Mouse (Mus musculus): ENCODE data around the gene Map7d3. TPM values are rescaled to one million over a fixed set of nuclear protein-coding genes. Genes with fewer than 3 reads are reported as not detected.

The Map7d3 gene
- total and polyA plus RNA-seq, 3 experiments: not detected

GRCm38 (mm10) chrX:56751536-56751935 lies 70.6 kb downstream of the Map7d3 start:
- Histone ChIP-seq H3K27ac (ENCODE audit: insufficient read depth, low read depth) (no peak overlapping the region), H3K4me2 (ENCODE audit: insufficient read depth, low read depth, poor library complexity, severe bottlenecking) (no peak overlapping the region), H3K79me2 (replicated peaks; ENCODE audit: control insufficient read depth, extremely low read depth, insufficient read depth, poor library complexity, severe bottlenecking) (no peaks in the 10 kb centered on the region), H3K36me3 (replicated peaks in 1 of 2; ENCODE audit: control insufficient read depth in 1 of 2, insufficient read depth in 1 of 2, low read length in 1 of 2) (no peaks in the 10 kb centered on the region), H3K4me1 (ENCODE audit: control insufficient read depth in 1 of 2, insufficient read depth in 2 of 2) (no peaks in the 10 kb centered on the region), H3K27me3 (replicated peaks) (no peaks in the 10 kb centered on the region), H3K9me3 (replicated peaks; ENCODE audit: low read length) (no peaks in the 10 kb centered on the region), H3K9ac (ENCODE audit: insufficient read depth, low read depth) (no peak overlapping the region), H3K4me3 (replicated peaks in 1 of 3; ENCODE audit: low read depth in 2 of 3, low read length in 2 of 3, poor library complexity in 1 of 3) (no peak overlapping the region)
- TF ChIP-seq MAFK (IDR thresholded peaks at IDR 0.05; ENCODE audit: insufficient replicate concordance, low read length) (no peak), RAD21 (IDR thresholded peaks at IDR 0.05; ENCODE audit: low read depth, low read length) (peak; percentile 34), E2F4 (IDR thresholded peaks at IDR 0.05; ENCODE audit: insufficient replicate concordance, low read depth, low read length) (no peak), CTCF (conservative IDR thresholded peaks at IDR 0.05 in 1 of 2, IDR thresholded peaks at IDR 0.05 in 1 of 2; ENCODE audit: low read depth in 2 of 2, low read length in 2 of 2) (peak in 1 of 2 experiments; percentile 48; a peak in 2 of 4 replicates), JUND (conservative IDR thresholded peaks at IDR 0.05; ENCODE audit: low read depth, low read length) (no peak), SMC3 (IDR thresholded peaks at IDR 0.05; ENCODE audit: low read depth, low read length) (peak; percentile 45), MYC (IDR thresholded peaks at IDR 0.05; ENCODE audit: low read depth, low read length) (no peak)
- in situ Hi-C loops (cut with MboI; ENCODE audit: low pct_ligation_motif_present, low pct_unique_long_range_greater_than_20kb, low sequenced_read_pairs): loop anchor here (25.0 kb wide), 1 partner anchor 214 kb away; the partner anchor contains the start of gene Gm648
- DNase-seq (ENCODE audit: extremely low read depth): peak; percentile 17
- dilution Hi-C loops (cut with MboI; ENCODE audit: extremely low pct_ligation_motif_present, extremely low pct_unique_long_range_greater_than_20kb, low sequenced_read_pairs): no loop called here

Other genes with a start within 250 kb of the Map7d3 start
- 15.8 and 19.3 TPM in 2 replicates for gene Mmgt1, start 224.3 kb downstream of the Map7d3 start, total RNA-seq (2012; rRNA removed)
- 37.8 and 40.7 TPM in 2 replicates for gene Mmgt1, start 224.3 kb downstream of the Map7d3 start, total RNA-seq (2014; rRNA removed)
- 16.5 and 17.0 TPM in 2 replicates for gene Mmgt1, start 224.3 kb downstream of the Map7d3 start, polyA plus RNA-seq (2012; ENCODE audit: insufficient read length, low read depth)
- gene Slc9a6, start 212.6 kb downstream of the Map7d3 start, total RNA-seq (2012; rRNA removed): 6.9 and 7.6 TPM in 2 replicates
- gene Slc9a6, start 212.6 kb downstream of the Map7d3 start, total RNA-seq (2014; rRNA removed): 5.2 and 5.9 TPM in 2 replicates
- gene Slc9a6, start 212.6 kb downstream of the Map7d3 start, polyA plus RNA-seq (2012; ENCODE audit: insufficient read length, low read depth): 5.3 and 7.3 TPM in 2 replicates
- gene Fhl1, start 90.5 kb downstream of the Map7d3 start, total RNA-seq (2012; rRNA removed): not detected in 2 replicates
- gene Fhl1, start 90.5 kb downstream of the Map7d3 start, total RNA-seq (2014; rRNA removed): not detected in 2 replicates
- gene Fhl1, start 90.5 kb downstream of the Map7d3 start, polyA plus RNA-seq (2012; ENCODE audit: insufficient read length, low read depth): not detected in 2 replicates
- not detected in 2 replicates for gene Adgrg4, start 47.8 kb upstream of the Map7d3 start, total RNA-seq (2012; rRNA removed)
- not detected in 2 replicates for gene Adgrg4, start 47.8 kb upstream of the Map7d3 start, total RNA-seq (2014; rRNA removed)
- gene Adgrg4, start 47.8 kb upstream of the Map7d3 start, polyA plus RNA-seq (2012; ENCODE audit: insufficient read length, low read depth): not detected in 2 replicates
- gene Brs3, start 220.7 kb upstream of the Map7d3 start, total RNA-seq (2012; rRNA removed): not detected in 2 replicates
- gene Brs3, start 220.7 kb upstream of the Map7d3 start, total RNA-seq (2014; rRNA removed): not detected in 2 replicates
- gene Brs3, start 220.7 kb upstream of the Map7d3 start, polyA plus RNA-seq (2012; ENCODE audit: insufficient read length, low read depth): not detected in 2 replicates
- 22.4 and 25.8 TPM in 2 replicates for gene Htatsf1, start 231.3 kb upstream of the Map7d3 start, total RNA-seq (2012; rRNA removed)
- 22.6 and 24.5 TPM in 2 replicates for gene Htatsf1, start 231.3 kb upstream of the Map7d3 start, total RNA-seq (2014; rRNA removed)
- gene Htatsf1, start 231.3 kb upstream of the Map7d3 start, polyA plus RNA-seq (2012; ENCODE audit: insufficient read length, low read depth): 45.5 and 51.3 TPM in 2 replicates

All from CH12.LX (cell line).